Mouse (Mus musculus) forebrain, embryonic 15.5 days (tissue): ENCODE data around the gene Slc22a2. TPM values are rescaled to one million over a fixed set of nuclear protein-coding genes. Genes with fewer than 3 reads are reported as not detected.

Experiments used
- ATAC-seq: fragments of 200-750 bp; cut with Nextera tagmentation; replicated peaks from 2 replicates; pipeline ENCODE4 v1.8.0; 2017; ENCODE audit warnings: mild to moderate bottlenecking, moderate TSS enrichment, moderate library complexity
- H3K27ac ChIP-seq: fragments of 300-500 bp; sonication (generic); replicated peaks from 2 replicates; pipeline ENCODE4 v1.5.1; 2015; ENCODE audit warnings: mild to moderate bottlenecking, inconsistent platforms
- H3K27me3 ChIP-seq: fragments of 300-500 bp; sonication (generic); 2 replicates; pipeline ENCODE4 v1.6.1; 2015; ENCODE audit warnings: inconsistent platforms
- H3K36me3 ChIP-seq: fragments of 300-500 bp; sonication (generic); 2 replicates; pipeline ENCODE4 v1.6.1; 2015; ENCODE audit warnings: mild to moderate bottlenecking, inconsistent platforms
- H3K4me1 ChIP-seq: fragments of 300-500 bp; sonication (generic); 2 replicates; pipeline ENCODE4 v1.6.1; 2015; ENCODE audit warnings: inconsistent platforms
- H3K4me2 ChIP-seq: fragments of 300-500 bp; sonication (generic); replicated peaks from 2 replicates; pipeline ENCODE4 v1.6.1; 2015; ENCODE audit warnings: mild to moderate bottlenecking, inconsistent platforms
- H3K4me3 ChIP-seq: fragments of 300-500 bp; sonication (generic); 2 replicates; pipeline ENCODE4 v1.5.1; 2015; ENCODE audit warnings: mild to moderate bottlenecking, inconsistent platforms
- H3K9ac ChIP-seq: fragments of 300-500 bp; sonication (generic); replicated peaks from 2 replicates; pipeline ENCODE4 v1.6.1; 2015; ENCODE audit warnings: mild to moderate bottlenecking, inconsistent platforms
- H3K9me3 ChIP-seq: fragments of 300-500 bp; sonication (generic); 2 replicates; pipeline ENCODE4 v1.6.1; 2016; ENCODE audit warnings: inconsistent platforms
- WGBS: fragments of 180-500 bp; shearing (Covaris S2); methylation state at CpG from one replicate; pipeline ENCODE4 v1.1.7; 2015; ENCODE audit warnings: mixed read lengths; 5-methylcytosine and 5-hydroxymethylcytosine counted together
- polyA plus RNA-seq: library from polyadenylated mRNA; unstranded; fragments of >200 nt; fragmentation: Nextera tagmentation; extraction: Ambion mirVana; gene quantifications from 2 replicates; pipeline ENCODE4 v1.2.1, GENCODE M21; 2015

Gene Slc22a2
- polyA plus RNA-seq, 1 experiment from 2014 or later = 0.50 TPM

GRCm38 (mm10) chr17:12639585-12639984, 55.7 kb downstream of the Slc22a2 start:
- Histone ChIP-seq H3K27me3 (no peaks in the 10 kb centered on the region), H3K9ac (no peak overlapping the region), H3K9me3 (no peaks in the 10 kb centered on the region), H3K36me3 (no peaks in the 10 kb centered on the region), H3K4me3 (no peak overlapping the region), H3K27ac (no peak overlapping the region), H3K4me2 (no peak overlapping the region), H3K4me1 (no peaks in the 10 kb centered on the region)
- no peak for ATAC-seq
- WGBS = 90% methylated on average over 3 of the region's 3 CpGs

GRCm38 (mm10) chr17:12641087-12641486, 57.2 kb downstream of the Slc22a2 start:
- Histone ChIP-seq H3K4me3 (no peak overlapping the region), H3K27me3 (no peaks in the 10 kb centered on the region), H3K4me2 (no peak overlapping the region), H3K9ac (no peak overlapping the region), H3K36me3 (no peaks in the 10 kb centered on the region), H3K9me3 (no peaks in the 10 kb centered on the region), H3K4me1 (no peaks in the 10 kb centered on the region), H3K27ac (no peak overlapping the region)
- WGBS = 81% methylated on average over 4 of the region's 4 CpGs
- no peak for ATAC-seq

GRCm38 (mm10) chr17:12645461-12645860, 61.5 kb downstream of the Slc22a2 start:
- no peaks in the 10 kb centered on the region for H3K36me3 ChIP-seq
- no peaks in the 10 kb centered on the region for H3K27me3 ChIP-seq
- H3K4me1 ChIP-seq = no peaks in the 10 kb centered on the region
- WGBS = 72% methylated on average over 5 of the region's 5 CpGs
- no peaks in the 10 kb centered on the region for H3K9me3 ChIP-seq
- no peak overlapping the region for H3K4me3 ChIP-seq
- H3K27ac ChIP-seq = no peak overlapping the region
- H3K4me2 ChIP-seq = no peak overlapping the region
- no peak overlapping the region for H3K9ac ChIP-seq
- no peak for ATAC-seq

- no peaks in the 10 kb centered on the region for H3K9me3 ChIP-seq
- H3K4me2 ChIP-seq = no peak overlapping the region
- H3K4me3 ChIP-seq = no peak overlapping the region
- no peak for ATAC-seq
- no peak overlapping the region for H3K9ac ChIP-seq
- no peak overlapping the region for H3K27ac ChIP-seq
- H3K36me3 ChIP-seq = no peaks in the 10 kb centered on the region
- no peaks in the 10 kb centered on the region for H3K4me1 ChIP-seq
- WGBS = 94% methylated on average over 11 of the region's 11 CpGs
- H3K27me3 ChIP-seq = no peaks in the 10 kb centered on the region
Observed at GRCm38 (mm10) chr17:12652604-12653003, 68.7 kb downstream of the Slc22a2 start.

- H3K4me1 ChIP-seq = no peaks in the 10 kb centered on the region
- H3K4me3 ChIP-seq = no peak overlapping the region
- no peaks in the 10 kb centered on the region for H3K9me3 ChIP-seq
- H3K4me2 ChIP-seq = no peak overlapping the region
- H3K9ac ChIP-seq = no peak overlapping the region
- no peaks in the 10 kb centered on the region for H3K36me3 ChIP-seq
- no peaks in the 10 kb centered on the region for H3K27me3 ChIP-seq
- 42% methylated on average over 3 of the region's 3 CpGs for WGBS
- no peak overlapping the region for H3K27ac ChIP-seq
- ATAC-seq = no peak
Observed at GRCm38 (mm10) chr17:12654061-12654460, 70.1 kb downstream of the Slc22a2 start.

- H3K27me3 ChIP-seq = no peaks in the 10 kb centered on the region
- H3K4me3 ChIP-seq = no peak overlapping the region
- WGBS = 84% methylated on average over 7 of the region's 7 CpGs
- no peaks in the 10 kb centered on the region for H3K36me3 ChIP-seq
- H3K27ac ChIP-seq = no peak overlapping the region
- no peaks in the 10 kb centered on the region for H3K9me3 ChIP-seq
- no peak overlapping the region for H3K9ac ChIP-seq
- H3K4me1 ChIP-seq = no peaks in the 10 kb centered on the region
- no peak overlapping the region for H3K4me2 ChIP-seq
- no peak for ATAC-seq
Observed at GRCm38 (mm10) chr17:12655826-12656225, 71.9 kb downstream of the Slc22a2 start.

GRCm38 (mm10) chr17:12658784-12659183, 74.9 kb downstream of the Slc22a2 start:
- Histone ChIP-seq H3K4me3 (no peak overlapping the region), H3K27me3 (no peaks in the 10 kb centered on the region), H3K9me3 (no peaks in the 10 kb centered on the region), H3K4me1 (no peaks in the 10 kb centered on the region), H3K9ac (no peak overlapping the region), H3K4me2 (no peak overlapping the region), H3K36me3 (no peaks in the 10 kb centered on the region), H3K27ac (no peak overlapping the region)
- WGBS = 81% methylated on average over 7 of the region's 7 CpGs
- no peak for ATAC-seq

GRCm38 (mm10) chr17:12659233-12659632, 75.3 kb downstream of the Slc22a2 start:
- H3K9ac ChIP-seq = no peak overlapping the region
- no peaks in the 10 kb centered on the region for H3K9me3 ChIP-seq
- no peaks in the 10 kb centered on the region for H3K36me3 ChIP-seq
- H3K4me1 ChIP-seq = no peaks in the 10 kb centered on the region
- no peaks in the 10 kb centered on the region for H3K27me3 ChIP-seq
- H3K4me3 ChIP-seq = no peak overlapping the region
- 90% methylated on average over 10 of the region's 10 CpGs for WGBS
- H3K4me2 ChIP-seq = no peak overlapping the region
- H3K27ac ChIP-seq = no peak overlapping the region
- no peak for ATAC-seq

- no peaks in the 10 kb centered on the region for H3K9me3 ChIP-seq
- ATAC-seq = peak; percentile 51; the same call in 1 of the 2 replicates
- no peaks in the 10 kb centered on the region for H3K27me3 ChIP-seq
- H3K4me3 ChIP-seq = no peak overlapping the region
- no peaks in the 10 kb centered on the region for H3K36me3 ChIP-seq
- H3K27ac ChIP-seq = no peak overlapping the region
- no peaks in the 10 kb centered on the region for H3K4me1 ChIP-seq
- no peak overlapping the region for H3K9ac ChIP-seq
- 70% methylated on average over 13 of the region's 13 CpGs for WGBS
- no peak overlapping the region for H3K4me2 ChIP-seq
Observed at GRCm38 (mm10) chr17:12660572-12661260, 76.8 kb downstream of the Slc22a2 start.

GRCm38 (mm10) chr17:12664156-12664555, 80.2 kb downstream of the Slc22a2 start:
- H3K4me2 ChIP-seq = no peak overlapping the region
- H3K4me3 ChIP-seq = no peak overlapping the region
- ATAC-seq = no peak
- H3K9me3 ChIP-seq = no peaks in the 10 kb centered on the region
- H3K27me3 ChIP-seq = no peaks in the 10 kb centered on the region
- no peaks in the 10 kb centered on the region for H3K36me3 ChIP-seq
- no peak overlapping the region for H3K9ac ChIP-seq
- no peak overlapping the region for H3K27ac ChIP-seq
- no peaks in the 10 kb centered on the region for H3K4me1 ChIP-seq
- 81% methylated on average over 8 of the region's 8 CpGs for WGBS

GRCm38 (mm10) chr17:12668478-12669362, 84.8 kb downstream of the Slc22a2 start:
- ATAC-seq = no peak
- H3K27ac ChIP-seq = no peak overlapping the region
- H3K4me1 ChIP-seq = no peaks in the 10 kb centered on the region
- no peak overlapping the region for H3K9ac ChIP-seq
- no peaks in the 10 kb centered on the region for H3K36me3 ChIP-seq
- no peaks in the 10 kb centered on the region for H3K9me3 ChIP-seq
- WGBS = 60% methylated on average over 7 of the region's 7 CpGs
- H3K27me3 ChIP-seq = no peaks in the 10 kb centered on the region
- no peak overlapping the region for H3K4me3 ChIP-seq
- no peak overlapping the region for H3K4me2 ChIP-seq

GRCm38 (mm10) chr17:12669363-12669679, 85.4 kb downstream of the Slc22a2 start:
- Histone ChIP-seq H3K4me1 (no peaks in the 10 kb centered on the region), H3K9me3 (no peaks in the 10 kb centered on the region), H3K9ac (no peak overlapping the region), H3K27ac (no peak overlapping the region), H3K27me3 (no peaks in the 10 kb centered on the region), H3K4me2 (no peak overlapping the region), H3K36me3 (no peaks in the 10 kb centered on the region), H3K4me3 (no peak overlapping the region)
- no peak for ATAC-seq
